Comparison of ENCODE assay signal across 18 mouse cellular contexts in genomic region chr4:88742771-88743371, GRCm38 (mm10). TPM values are rescaled to one million over a fixed set of nuclear protein-coding genes. Genes with fewer than 3 reads are reported as not detected.
A peak's percentile ranks its signal among the peaks of the same experiment; 100 is the strongest.
DNase-seq lines count a peak whose midpoint lies in the region; ATAC-seq and TF ChIP-seq lines count a peak whose summit lies in the region.
"Had no signal": no experiment of that assay in that cellular context is flagged by ENCODE, and none has a peak within 500 bp of the region (broad histone marks: within the 10 kb centered on the region; RNA-seq: fewer than 3 reads in every experiment).

No protein-coding gene starts in this region.

- H3K9me3 ChIP-seq in hindbrain, postnatal 0 days (ENCODE audit: low read length), result no peaks in the 10 kb centered on the region
- H3K9me3 ChIP-seq in hindbrain, embryonic 14.5 days (ENCODE audit: control insufficient read depth, low read length), result no peaks in the 10 kb centered on the region
- H3K9me3 ChIP-seq in midbrain, embryonic 14.5 days (ENCODE audit: control insufficient read depth, low read length), result no peaks in the 10 kb centered on the region
- no peaks in the 10 kb centered on the region for H3K9me3 ChIP-seq in midbrain, embryonic 13.5 days
- no peaks in the 10 kb centered on the region for H3K9me3 ChIP-seq in stomach, embryonic 14.5 days (ENCODE audit: control insufficient read depth, low read depth, low read length)
- no peaks in the 10 kb centered on the region for H3K9me3 ChIP-seq in hindbrain, embryonic 11.5 days (ENCODE audit: control insufficient read depth, low read length)
- H3K9me3 ChIP-seq: limb, embryonic 15.5 days had no signal

- no peaks in the 10 kb centered on the region for H3K4me1 ChIP-seq in hindbrain, postnatal 0 days (ENCODE audit: insufficient read depth, low read length)
- no peaks in the 10 kb centered on the region for H3K4me1 ChIP-seq in hindbrain, embryonic 14.5 days (replicated peaks; ENCODE audit: control insufficient read depth, insufficient read depth, low read length)
- no peaks in the 10 kb centered on the region for H3K4me1 ChIP-seq in midbrain, embryonic 14.5 days (ENCODE audit: control insufficient read depth, insufficient read depth, low read length)
- no peaks in the 10 kb centered on the region; the same call in 1 of the 2 replicates for H3K4me1 ChIP-seq in midbrain, embryonic 13.5 days (replicated peaks)
- H3K4me1 ChIP-seq in bone marrow, adult 2 months (ENCODE audit: control insufficient read depth, insufficient read depth, low read length), result peaks cover 5% of the 10 kb centered on the region
- H3K4me1 ChIP-seq in stomach, embryonic 14.5 days (ENCODE audit: control insufficient read depth, insufficient read depth, low read length), result no peaks in the 10 kb centered on the region
- no peaks in the 10 kb centered on the region for H3K4me1 ChIP-seq in hindbrain, embryonic 11.5 days (replicated peaks; ENCODE audit: control insufficient read depth, insufficient read depth, low read length)
- H3K4me1 ChIP-seq: limb, embryonic 15.5 days had no signal

- peak; percentile 39; the same call in 1 of the 2 replicates for TF ChIP-seq CTCF in hindbrain, postnatal 0 days (IDR thresholded peaks at IDR 0.05; ENCODE audit: low read depth)
- no peak for TF ChIP-seq CTCF in bone marrow, adult 2 months (IDR thresholded peaks at IDR 0.05; ENCODE audit: control insufficient read depth, insufficient read depth, low read length)

- WGBS in hindbrain, postnatal 0 days, result 80% methylated on average over 7 of the region's 7 CpGs
- 84% methylated on average over 7 of the region's 7 CpGs for WGBS in hindbrain, embryonic 14.5 days
- 80% methylated on average over 7 of the region's 7 CpGs for WGBS in midbrain, embryonic 14.5 days
- WGBS in midbrain, embryonic 13.5 days, result 78% methylated on average over 7 of the region's 7 CpGs
- WGBS in bone marrow, adult 2 months, result 10% methylated on average over 7 of the region's 7 CpGs
- WGBS in stomach, embryonic 14.5 days, result 58% methylated on average over 7 of the region's 7 CpGs
- 82% methylated on average over 7 of the region's 7 CpGs for WGBS in hindbrain, embryonic 11.5 days

- H3K27ac ChIP-seq in hindbrain, postnatal 0 days, result no peak overlapping the region
- no peak overlapping the region for H3K27ac ChIP-seq in hindbrain, embryonic 14.5 days
- no peak overlapping the region for H3K27ac ChIP-seq in midbrain, embryonic 14.5 days (replicated peaks; ENCODE audit: low read depth, low read length)
- H3K27ac ChIP-seq in midbrain, embryonic 13.5 days, result no peak overlapping the region
- 0 out of 2 replicates have a peak overlapping the region, but pooled peaks have one; percentile 45 for H3K27ac ChIP-seq in bone marrow, adult 2 months (ENCODE audit: control insufficient read depth, insufficient read depth, low read depth, low read length, poor library complexity)
- peak overlapping the region; percentile 35; the same call in 1 of the 2 replicates for H3K27ac ChIP-seq in stomach, embryonic 14.5 days (ENCODE audit: low read length)
- no peak overlapping the region for H3K27ac ChIP-seq in hindbrain, embryonic 11.5 days (ENCODE audit: low read depth, low read length)
- H3K27ac ChIP-seq: limb, embryonic 15.5 days had no signal

- no peaks in the 10 kb centered on the region for H3K36me3 ChIP-seq in hindbrain, postnatal 0 days (ENCODE audit: insufficient read depth, low read length)
- no peaks in the 10 kb centered on the region for H3K36me3 ChIP-seq in hindbrain, embryonic 14.5 days (replicated peaks; ENCODE audit: control insufficient read depth, insufficient read depth)
- H3K36me3 ChIP-seq in midbrain, embryonic 14.5 days (ENCODE audit: control insufficient read depth, insufficient read depth, low read length), result no peaks in the 10 kb centered on the region
- H3K36me3 ChIP-seq in midbrain, embryonic 13.5 days, result no peaks in the 10 kb centered on the region
- no peaks in the 10 kb centered on the region for H3K36me3 ChIP-seq in stomach, embryonic 14.5 days (ENCODE audit: control insufficient read depth, insufficient read depth, low read length)
- H3K36me3 ChIP-seq in hindbrain, embryonic 11.5 days (ENCODE audit: control insufficient read depth, insufficient read depth, low read length), result no peaks in the 10 kb centered on the region
- H3K36me3 ChIP-seq: limb, embryonic 15.5 days had no signal

- no peak for DNase-seq in hindbrain, postnatal 0 days (ENCODE audit: low spot score)
- DNase-seq in hindbrain, embryonic 14.5 days (ENCODE audit: low spot score), result no peak
- DNase-seq in midbrain, embryonic 14.5 days, result peak; percentile 9
- DNase-seq in hindbrain, embryonic 11.5 days (ENCODE audit: low spot score), result no peak
- DNase-seq in layer of hippocampus, adult 9-10 months (ENCODE audit: low spot score), result no peak
- DNase-seq: adrenal gland, postnatal 14 days; embryo, embryonic 11 days; heart, adult 18-20 months; heart, postnatal 4 days; layer of hippocampus, postnatal 36 days; lung, postnatal 36 days; right cerebral cortex, postnatal 25 days had no signal

- no peak for TF ChIP-seq POLR2A in bone marrow, adult 2 months (IDR thresholded peaks at IDR 0.05; ENCODE audit: borderline replicate concordance, control insufficient read depth, low read depth, low read length)

- no peak overlapping the region for H3K4me3 ChIP-seq in hindbrain, postnatal 0 days (ENCODE audit: low read length)
- no peak overlapping the region for H3K4me3 ChIP-seq in hindbrain, embryonic 14.5 days (replicated peaks; ENCODE audit: low read length)
- H3K4me3 ChIP-seq in midbrain, embryonic 14.5 days (replicated peaks; ENCODE audit: low read depth, low read length), result no peak overlapping the region
- no peak overlapping the region for H3K4me3 ChIP-seq in midbrain, embryonic 13.5 days (replicated peaks)
- H3K4me3 ChIP-seq in bone marrow, adult 2 months (replicated peaks; ENCODE audit: control insufficient read depth, low read depth, low read length), result no peak overlapping the region
- H3K4me3 ChIP-seq in stomach, embryonic 14.5 days (ENCODE audit: low read depth, low read length), result no peak overlapping the region
- no peak overlapping the region for H3K4me3 ChIP-seq in hindbrain, embryonic 11.5 days (ENCODE audit: low read depth, low read length)
- H3K4me3 ChIP-seq: limb, embryonic 15.5 days had no signal

- no peaks in the 10 kb centered on the region for H3K27me3 ChIP-seq in hindbrain, postnatal 0 days (ENCODE audit: insufficient read depth, low read length)
- no peaks in the 10 kb centered on the region for H3K27me3 ChIP-seq in hindbrain, embryonic 14.5 days (ENCODE audit: control insufficient read depth, insufficient read depth, low read length)
- no peaks in the 10 kb centered on the region for H3K27me3 ChIP-seq in midbrain, embryonic 14.5 days (ENCODE audit: control insufficient read depth, insufficient read depth, low read length)
- no peaks in the 10 kb centered on the region for H3K27me3 ChIP-seq in midbrain, embryonic 13.5 days
- no peaks in the 10 kb centered on the region for H3K27me3 ChIP-seq in stomach, embryonic 14.5 days (ENCODE audit: control insufficient read depth, insufficient read depth, low read length)
- H3K27me3 ChIP-seq in hindbrain, embryonic 11.5 days (ENCODE audit: control insufficient read depth, insufficient read depth, low read length), result no peaks in the 10 kb centered on the region
- H3K27me3 ChIP-seq: limb, embryonic 15.5 days had no signal

- no peak for ATAC-seq in hindbrain, postnatal 0 days
- ATAC-seq in hindbrain, embryonic 14.5 days (ENCODE audit: low FRiP score), result no peak
- ATAC-seq in midbrain, embryonic 14.5 days (ENCODE audit: low FRiP score, low TSS enrichment), result no peak
- no peak for ATAC-seq in midbrain, embryonic 13.5 days
- no peak for ATAC-seq in stomach, embryonic 14.5 days (ENCODE audit: insufficient number of reproducible peaks, insufficient read depth, low FRiP score, low read depth)
- ATAC-seq in hindbrain, embryonic 11.5 days (ENCODE audit: low FRiP score), result no peak

- H3K4me2 ChIP-seq in hindbrain, postnatal 0 days (ENCODE audit: low read depth, low read length), result no peak overlapping the region
- H3K4me2 ChIP-seq in hindbrain, embryonic 14.5 days (replicated peaks), result no peak overlapping the region
- H3K4me2 ChIP-seq in midbrain, embryonic 14.5 days (ENCODE audit: low read length), result no peak overlapping the region
- no peak overlapping the region for H3K4me2 ChIP-seq in midbrain, embryonic 13.5 days (replicated peaks)
- H3K4me2 ChIP-seq in stomach, embryonic 14.5 days (replicated peaks; ENCODE audit: low read depth, low read length), result no peak overlapping the region
- no peak overlapping the region for H3K4me2 ChIP-seq in hindbrain, embryonic 11.5 days (replicated peaks; ENCODE audit: low read depth, low read length)
- H3K4me2 ChIP-seq: limb, embryonic 15.5 days had no signal

- no peak overlapping the region for H3K9ac ChIP-seq in hindbrain, postnatal 0 days (replicated peaks; ENCODE audit: low read length)
- H3K9ac ChIP-seq in hindbrain, embryonic 14.5 days, result no peak overlapping the region
- H3K9ac ChIP-seq in midbrain, embryonic 14.5 days (replicated peaks; ENCODE audit: low read length), result no peak overlapping the region
- no peak overlapping the region for H3K9ac ChIP-seq in midbrain, embryonic 13.5 days (replicated peaks)
- no peak overlapping the region for H3K9ac ChIP-seq in stomach, embryonic 14.5 days (replicated peaks; ENCODE audit: low read depth, low read length)
- no peak overlapping the region for H3K9ac ChIP-seq in hindbrain, embryonic 11.5 days (ENCODE audit: low read depth, low read length)
- H3K9ac ChIP-seq: limb, embryonic 15.5 days had no signal

RNA-seq across cellular contexts. Expression of gene Gm13271, which starts 11.8 kb away (rescaled TPM):
- not detected in 2 replicates for total RNA-seq in hindbrain, postnatal 0 days (2014; rRNA removed)
- polyA plus RNA-seq in hindbrain, postnatal 0 days (2015; fragmentation: Nextera tagmentation; extraction: Ambion mirVana), result not detected in 2 replicates
- polyA plus RNA-seq in hindbrain, embryonic 14.5 days (2014; fragmentation: Nextera tagmentation; extraction: Ambion mirVana), result not detected in 2 replicates
- not detected in 2 replicates for polyA plus RNA-seq in midbrain, embryonic 14.5 days (2014; fragmentation: Nextera tagmentation; extraction: Ambion mirVana)
- not detected in 2 replicates for polyA plus RNA-seq in midbrain, embryonic 13.5 days (2015; fragmentation: Nextera tagmentation; extraction: Ambion mirVana)
- polyA plus RNA-seq in bone marrow, adult 2 months (2011; ENCODE audit: insufficient read depth, insufficient read length, low replicate concordance, missing spikeins), result not detected in 2 replicates
- polyA plus RNA-seq in stomach, embryonic 14.5 days (2014; fragmentation: Nextera tagmentation; extraction: Ambion mirVana), result not detected in 2 replicates
- polyA plus RNA-seq in hindbrain, embryonic 11.5 days (2014; fragmentation: Nextera tagmentation; extraction: Ambion mirVana), result not detected in 2 replicates
- total RNA-seq: adrenal gland, postnatal 14 days; heart, adult 18-20 months; heart, postnatal 4 days; layer of hippocampus, postnatal 36 days; neutrophil, adult 5-6 weeks had no signal
- polyA plus RNA-seq: kidney, embryonic 14.5 days; limb, embryonic 15.5 days had no signal

RNA-seq across cellular contexts. Expression of gene Gm13283, which starts 17.0 kb away (rescaled TPM):
- total RNA-seq in hindbrain, postnatal 0 days (2014; rRNA removed), result not detected in 2 replicates
- not detected in 2 replicates for polyA plus RNA-seq in hindbrain, postnatal 0 days (2015; fragmentation: Nextera tagmentation; extraction: Ambion mirVana)
- 0.15 TPM in 1 of 2 replicates, not detected in the other for polyA plus RNA-seq in hindbrain, embryonic 14.5 days (2014; fragmentation: Nextera tagmentation; extraction: Ambion mirVana)
- polyA plus RNA-seq in midbrain, embryonic 14.5 days (2014; fragmentation: Nextera tagmentation; extraction: Ambion mirVana), result not detected in 2 replicates
- not detected in 2 replicates for polyA plus RNA-seq in midbrain, embryonic 13.5 days (2015; fragmentation: Nextera tagmentation; extraction: Ambion mirVana)
- not detected in 2 replicates for polyA plus RNA-seq in bone marrow, adult 2 months (2011; ENCODE audit: insufficient read depth, insufficient read length, low replicate concordance, missing spikeins)
- 0.24 TPM in 1 of 2 replicates, not detected in the other for polyA plus RNA-seq in stomach, embryonic 14.5 days (2014; fragmentation: Nextera tagmentation; extraction: Ambion mirVana)
- polyA plus RNA-seq in hindbrain, embryonic 11.5 days (2014; fragmentation: Nextera tagmentation; extraction: Ambion mirVana), result 0.20 and 0.32 TPM in 2 replicates
- total RNA-seq: adrenal gland, postnatal 14 days; heart, adult 18-20 months; heart, postnatal 4 days; layer of hippocampus, postnatal 36 days had no signal

RNA-seq across cellular contexts. Expression of gene Klhl9, which starts 20.6 kb away (rescaled TPM):
- 140 TPM in 2 replicates for total RNA-seq in hindbrain, postnatal 0 days (2014; rRNA removed)
- 73.1 and 78.8 TPM in 2 replicates for polyA plus RNA-seq in hindbrain, postnatal 0 days (2015; fragmentation: Nextera tagmentation; extraction: Ambion mirVana)
- polyA plus RNA-seq in hindbrain, embryonic 14.5 days (2014; fragmentation: Nextera tagmentation; extraction: Ambion mirVana), result 144 and 155 TPM in 2 replicates
- 137 and 177 TPM in 2 replicates for polyA plus RNA-seq in midbrain, embryonic 14.5 days (2014; fragmentation: Nextera tagmentation; extraction: Ambion mirVana)
- polyA plus RNA-seq in midbrain, embryonic 13.5 days (2015; fragmentation: Nextera tagmentation; extraction: Ambion mirVana), result 132 and 146 TPM in 2 replicates
- polyA plus RNA-seq in bone marrow, adult 2 months (2011; ENCODE audit: insufficient read depth, insufficient read length, low replicate concordance, missing spikeins), result 10.8 and 18.3 TPM in 2 replicates
- polyA plus RNA-seq in stomach, embryonic 14.5 days (2014; fragmentation: Nextera tagmentation; extraction: Ambion mirVana), result 121 and 128 TPM in 2 replicates
- 136 and 150 TPM in 2 replicates for polyA plus RNA-seq in hindbrain, embryonic 11.5 days (2014; fragmentation: Nextera tagmentation; extraction: Ambion mirVana)

RNA-seq across cellular contexts. Expression of gene Gm26566, which starts 21.3 kb away (rescaled TPM):
- 0.18 and 2.2 TPM in 2 replicates for total RNA-seq in hindbrain, postnatal 0 days (2014; rRNA removed)
- polyA plus RNA-seq in hindbrain, postnatal 0 days (2015; fragmentation: Nextera tagmentation; extraction: Ambion mirVana), result 1.4 and 1.5 TPM in 2 replicates
- 2.4 and 3.2 TPM in 2 replicates for polyA plus RNA-seq in hindbrain, embryonic 14.5 days (2014; fragmentation: Nextera tagmentation; extraction: Ambion mirVana)
- polyA plus RNA-seq in midbrain, embryonic 14.5 days (2014; fragmentation: Nextera tagmentation; extraction: Ambion mirVana), result 1.8 and 2.2 TPM in 2 replicates
- polyA plus RNA-seq in midbrain, embryonic 13.5 days (2015; fragmentation: Nextera tagmentation; extraction: Ambion mirVana), result 1.6 and 1.7 TPM in 2 replicates
- polyA plus RNA-seq in bone marrow, adult 2 months (2011; ENCODE audit: insufficient read depth, insufficient read length, low replicate concordance, missing spikeins), result not detected in 2 replicates
- 0.64 and 1.7 TPM in 2 replicates for polyA plus RNA-seq in stomach, embryonic 14.5 days (2014; fragmentation: Nextera tagmentation; extraction: Ambion mirVana)
- 0.77 and 1.2 TPM in 2 replicates for polyA plus RNA-seq in hindbrain, embryonic 11.5 days (2014; fragmentation: Nextera tagmentation; extraction: Ambion mirVana)

RNA-seq across cellular contexts. Expression of gene Gm13290, which starts 30.8 kb away (rescaled TPM):
- not detected in 2 replicates for total RNA-seq in hindbrain, postnatal 0 days (2014; rRNA removed)
- polyA plus RNA-seq in hindbrain, postnatal 0 days (2015; fragmentation: Nextera tagmentation; extraction: Ambion mirVana), result not detected in 2 replicates
- not detected in 2 replicates for polyA plus RNA-seq in hindbrain, embryonic 14.5 days (2014; fragmentation: Nextera tagmentation; extraction: Ambion mirVana)
- not detected in 2 replicates for polyA plus RNA-seq in midbrain, embryonic 14.5 days (2014; fragmentation: Nextera tagmentation; extraction: Ambion mirVana)
- polyA plus RNA-seq in midbrain, embryonic 13.5 days (2015; fragmentation: Nextera tagmentation; extraction: Ambion mirVana), result not detected in 2 replicates
- polyA plus RNA-seq in bone marrow, adult 2 months (2011; ENCODE audit: insufficient read depth, insufficient read length, low replicate concordance, missing spikeins), result not detected in 2 replicates
- 0.26 and 0.43 TPM in 2 replicates for polyA plus RNA-seq in stomach, embryonic 14.5 days (2014; fragmentation: Nextera tagmentation; extraction: Ambion mirVana)
- not detected in 2 replicates for polyA plus RNA-seq in hindbrain, embryonic 11.5 days (2014; fragmentation: Nextera tagmentation; extraction: Ambion mirVana)
- total RNA-seq: adrenal gland, postnatal 14 days; heart, adult 18-20 months; heart, postnatal 4 days; layer of hippocampus, postnatal 36 days; neutrophil, adult 5-6 weeks had no signal

Comparison
In these comparisons a context has a peak if more than half of its experiments do, and no peak if none do; other contexts are left out.
1. H3K27ac ChIP-seq: peak in bone marrow, adult 2 months (single experiment) and stomach, embryonic 14.5 days (single experiment); none in hindbrain, postnatal 0 days (single experiment), hindbrain, embryonic 14.5 days (single experiment), midbrain, embryonic 14.5 days (single experiment), midbrain, embryonic 13.5 days (single experiment) and hindbrain, embryonic 11.5 days (single experiment).